ENCODE assay signal across 11 mouse cellular contexts in genomic region chr2:61062125-61062524, GRCm38 (mm10).
A peak's percentile ranks its signal among the peaks of the same experiment; 100 is the strongest.
DNase-seq lines count a peak whose midpoint lies in the region; ATAC-seq and TF ChIP-seq lines count a peak whose summit lies in the region.
"Had no signal": no experiment of that assay in that cellular context is flagged by ENCODE, and none has a peak within 500 bp of the region (broad histone marks: within the 10 kb centered on the region; RNA-seq: fewer than 3 reads in every experiment).

No protein-coding gene starts in this region.

- H3K9me3 ChIP-seq in heart, embryonic 11.5 days (replicated peaks; ENCODE audit: control insufficient read depth, low read length): no peaks in the 10 kb centered on the region
- H3K9me3 ChIP-seq in kidney, embryonic 16.5 days (ENCODE audit: low read length): no peaks in the 10 kb centered on the region
- H3K9me3 ChIP-seq in hindbrain, embryonic 14.5 days (ENCODE audit: control insufficient read depth, low read length): peaks cover 12% of the 10 kb centered on the region
- H3K9me3 ChIP-seq: midbrain, embryonic 12.5 days had no signal

- no peak overlapping the region for H3K4me2 ChIP-seq in heart, embryonic 11.5 days
- H3K4me2 ChIP-seq in kidney, embryonic 16.5 days (replicated peaks; ENCODE audit: low read depth, low read length): no peak overlapping the region
- no peak overlapping the region for H3K4me2 ChIP-seq in myocyte (ENCODE audit: low read depth)
- no peak overlapping the region for H3K4me2 ChIP-seq in hindbrain, embryonic 14.5 days (replicated peaks)
- H3K4me2 ChIP-seq: limb, embryonic 12.5 days; midbrain, embryonic 12.5 days had no signal

- no peaks in the 10 kb centered on the region for H3K79me2 ChIP-seq in myocyte (ENCODE audit: control insufficient read depth, insufficient read depth)

- TF ChIP-seq POLR2A in myocyte (IDR thresholded peaks at IDR 0.05; ENCODE audit: insufficient read length, low read depth): no peak

- intact Hi-C loops in gastrocnemius, postnatal 36 days (cut with DNase I): no loop called here

- H3K9ac ChIP-seq in heart, embryonic 11.5 days (ENCODE audit: low read depth, low read length): no peak overlapping the region
- H3K9ac ChIP-seq in kidney, embryonic 16.5 days (replicated peaks; ENCODE audit: low read length): no peak overlapping the region
- no peak overlapping the region for H3K9ac ChIP-seq in hindbrain, embryonic 14.5 days
- H3K9ac ChIP-seq: limb, embryonic 12.5 days; midbrain, embryonic 12.5 days had no signal

- no peaks in the 10 kb centered on the region for H3K27me3 ChIP-seq in heart, embryonic 11.5 days (ENCODE audit: control insufficient read depth, insufficient read depth, low read length)
- H3K27me3 ChIP-seq in kidney, embryonic 16.5 days (ENCODE audit: insufficient read depth, low read length): no peaks in the 10 kb centered on the region
- no peaks in the 10 kb centered on the region for H3K27me3 ChIP-seq in myocyte (ENCODE audit: control insufficient read depth, insufficient read depth, insufficient read length)
- H3K27me3 ChIP-seq in hindbrain, embryonic 14.5 days (ENCODE audit: control insufficient read depth, insufficient read depth, low read length): no peaks in the 10 kb centered on the region
- H3K27me3 ChIP-seq: limb, embryonic 12.5 days; midbrain, embryonic 12.5 days had no signal

- WGBS in heart, embryonic 11.5 days (ENCODE audit: insufficient replicate concordance): 44% methylated on average over 2 of the region's 2 CpGs
- 10% methylated on average over 2 of the region's 2 CpGs for WGBS in kidney, embryonic 16.5 days
- WGBS in hindbrain, embryonic 14.5 days: 75% methylated on average over 2 of the region's 2 CpGs

- H3ac ChIP-seq in myocyte (ENCODE audit: control insufficient read depth, insufficient read length): no peak overlapping the region

- ATAC-seq in heart, embryonic 11.5 days (replicated peaks; ENCODE audit: insufficient number of reproducible peaks, low FRiP score, low TSS enrichment): no peak
- 0 out of 2 replicates have a peak, but pooled peaks have one; percentile 46 for ATAC-seq in kidney, embryonic 16.5 days (ENCODE audit: low FRiP score, low TSS enrichment)
- ATAC-seq in hindbrain, embryonic 14.5 days (ENCODE audit: low FRiP score): no peak
- no peak for ATAC-seq in megakaryocyte-erythroid progenitor cell, adult 5-6 weeks (replicated peaks; ENCODE audit: low FRiP score, low TSS enrichment, poor library complexity, severe bottlenecking)
- ATAC-seq: intestine, postnatal 0 days had no signal

- no peak overlapping the region for H3K27ac ChIP-seq in heart, embryonic 11.5 days (ENCODE audit: low read depth, low read length)
- H3K27ac ChIP-seq in kidney, embryonic 16.5 days (ENCODE audit: low read length): no peak overlapping the region
- H3K27ac ChIP-seq in hindbrain, embryonic 14.5 days: no peak overlapping the region
- H3K27ac ChIP-seq: limb, embryonic 12.5 days; midbrain, embryonic 12.5 days had no signal

- H3K4me3 ChIP-seq in heart, embryonic 11.5 days (ENCODE audit: low read depth, low read length): no peak overlapping the region
- H3K4me3 ChIP-seq in kidney, embryonic 16.5 days (ENCODE audit: low read length): no peak overlapping the region
- H3K4me3 ChIP-seq in myocyte: no peak overlapping the region
- H3K4me3 ChIP-seq in hindbrain, embryonic 14.5 days (replicated peaks; ENCODE audit: low read length): no peak overlapping the region
- H3K4me3 ChIP-seq: limb, embryonic 12.5 days; midbrain, embryonic 12.5 days had no signal

- H3K36me3 ChIP-seq in heart, embryonic 11.5 days (ENCODE audit: control insufficient read depth, insufficient read depth, low read length): no peaks in the 10 kb centered on the region
- no peaks in the 10 kb centered on the region for H3K36me3 ChIP-seq in kidney, embryonic 16.5 days (ENCODE audit: insufficient read depth, low read length)
- H3K36me3 ChIP-seq in myocyte (ENCODE audit: control insufficient read depth, insufficient read depth): no peaks in the 10 kb centered on the region
- H3K36me3 ChIP-seq in hindbrain, embryonic 14.5 days (replicated peaks; ENCODE audit: control insufficient read depth, insufficient read depth): no peaks in the 10 kb centered on the region
- H3K36me3 ChIP-seq: limb, embryonic 12.5 days; midbrain, embryonic 12.5 days had no signal

- H3K4me1 ChIP-seq in heart, embryonic 11.5 days (ENCODE audit: control insufficient read depth, insufficient read depth, low read length): peaks cover 12% of the 10 kb centered on the region
- H3K4me1 ChIP-seq in kidney, embryonic 16.5 days (ENCODE audit: insufficient read depth, low read length): peaks cover 21% of the 10 kb centered on the region
- H3K4me1 ChIP-seq in hindbrain, embryonic 14.5 days (replicated peaks; ENCODE audit: control insufficient read depth, insufficient read depth, low read length): 0 out of 2 replicates have a peak, but pooled peaks cover 6% of the 10 kb centered on the region

- DNase-seq in heart, adult 18-20 months: peak; percentile 53 to 79
- DNase-seq in gastrocnemius, postnatal 36 days: peak; percentile 21 to 24
- no peak for DNase-seq in hindbrain, embryonic 14.5 days (ENCODE audit: low spot score)
- DNase-seq in cerebellum, postnatal 36 days: no peak

TF ChIP-seq in myocyte, 11 proteins besides CTCF, POLR2A, EP300 and RAD21:
- TF ChIP-seq MYOG (IDR thresholded peaks at IDR 0.05; ENCODE audit: control insufficient read depth in 1 of 3, insufficient read depth in 1 of 3, insufficient read length in 2 of 3, low read depth in 2 of 3): peak; percentile 35 to 92 (median 83)
- TF ChIP-seq TCF12 (IDR thresholded peaks at IDR 0.05; ENCODE audit: insufficient read depth, poor library complexity, severe bottlenecking): peak; percentile 40
- TF ChIP-seq MYOD1 (IDR thresholded peaks at IDR 0.05; ENCODE audit: control insufficient read depth in 1 of 3, insufficient read length in 2 of 3, low read depth in 2 of 3): peak in 2 of 3 experiments; percentile 78 to 80
- no peak for TF ChIP-seq CEBPB (IDR thresholded peaks at IDR 0.05; ENCODE audit: insufficient read depth, poor library complexity, severe bottlenecking)

Comparison
In these comparisons a context has a peak if more than half of its experiments do, and no peak if none do; other contexts are left out.
1. DNase-seq: peak in heart, adult 18-20 months (2 of 2) and gastrocnemius, postnatal 36 days (2 of 2); none in hindbrain, embryonic 14.5 days (single experiment) and cerebellum, postnatal 36 days (0 of 2).